Mouse (Mus musculus): Measurements from ENCODE around the gene Gm5244. TPM values are rescaled to one million over a fixed set of nuclear protein-coding genes. Genes with fewer than 3 reads are reported as not detected.

Gm5244 gene
- total RNA-seq, 2 experiments from 2014 or later = not detected

DNA sequence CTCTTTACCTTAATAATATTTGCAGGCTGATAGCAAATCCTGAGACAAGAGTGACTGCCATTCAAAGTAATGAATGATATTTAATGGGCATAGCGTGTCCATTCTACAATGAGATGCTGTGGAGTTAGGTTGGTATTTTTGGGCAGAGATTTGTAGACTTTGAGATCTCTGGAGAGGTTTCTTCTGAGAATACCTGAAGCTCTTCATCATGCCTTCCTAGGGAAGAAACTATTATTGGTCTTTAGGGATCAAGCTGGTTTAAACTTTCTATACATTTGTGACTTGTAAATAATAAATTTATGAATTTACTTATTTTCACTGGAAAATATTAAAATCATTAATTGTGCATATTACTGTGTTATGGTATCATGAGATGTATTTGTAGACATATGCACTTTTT lies 46.9 kb downstream of the Gm5244 start, which contains the start of gene Olfr1446:
TSS of gene Olfr1446 (minus strand) at position 101 of the 400 bp plus-strand sequence.
- no peak for DNase-seq (ENCODE audit: low spot score)
- intact Hi-C loops (cut with DNase I) = no loop called here

Other genes with a start within 250 kb of the Gm5244 start
- gene Gm4952, start 246.7 kb upstream of the Gm5244 start, total RNA-seq (2021) = not detected
- not detected for gene Glyat, start 213.4 kb upstream of the Gm5244 start, total RNA-seq (2021)
- not detected for gene Olfr1442, start 176.2 kb upstream of the Gm5244 start, total RNA-seq (2021)
- not detected for gene Olfr1443, start 168.6 kb upstream of the Gm5244 start, total RNA-seq (2021)
- gene Keg1, start 150.9 kb upstream of the Gm5244 start, total RNA-seq (2021) = not detected
- 1 to 10 TPM; 2.0 to 2.4 TPM for gene Cntf, start 81.0 kb upstream of the Gm5244 start, total RNA-seq (2021)
- 10 to 100 TPM; 76.2 to 77.0 TPM for gene Zfp91, start 50.6 kb upstream of the Gm5244 start, total RNA-seq (2021)
- 1 to 10 TPM in 1 of 2 experiments, under 1 TPM in 1; 0.88 to 1.1 TPM for gene Lpxn, start 50.5 kb upstream of the Gm5244 start, total RNA-seq (2021)
- not detected for gene Olfr1444, start 10.6 kb downstream of the Gm5244 start, total RNA-seq (2021)
- gene Olfr1445, start 37.2 kb downstream of the Gm5244 start, total RNA-seq (2021) = not detected
- not detected for gene Olfr1446, start 46.8 kb downstream of the Gm5244 start, total RNA-seq (2021)
- gene Olfr1447, start 57.1 kb downstream of the Gm5244 start, total RNA-seq (2021) = not detected
- gene Olfr1448, start 77.7 kb downstream of the Gm5244 start, total RNA-seq (2021) = not detected
- not detected for gene Olfr1449, start 84.2 kb downstream of the Gm5244 start, total RNA-seq (2021)
- gene Olfr1450, start 103.6 kb downstream of the Gm5244 start, total RNA-seq (2021) = not detected
- gene Olfr1451, start 148.3 kb downstream of the Gm5244 start, total RNA-seq (2021) = not detected
- not detected for gene Olfr1453, start 181.6 kb downstream of the Gm5244 start, total RNA-seq (2021)
- gene Olfr1454, start 213.9 kb downstream of the Gm5244 start, total RNA-seq (2021) = not detected

Measured in heart, postnatal 25 days (tissue).